Mouse (Mus musculus) megakaryocyte progenitor cell, adult 5-6 weeks (primary cell): ENCODE measurements around the gene Atf7ip2. TPM values are rescaled to one million over a fixed set of nuclear protein-coding genes. Genes with fewer than 3 reads are reported as not detected.
A peak's percentile ranks its signal among the peaks of the same experiment; 100 is the strongest.

Experiments used
- ATAC-seq: replicated peaks from 2 replicates; pipeline ENCODE4 v1.8.0; 2016; ENCODE audit warnings: mild to moderate bottlenecking, moderate TSS enrichment, inconsistent platforms; ENCODE audit not compliant: poor library complexity
- total RNA-seq, 2 experiments: library from RNA; stranded (forward) in 1 of 2; stranded (reverse) in 1 of 2; fragments of 157-497, 149-512 nt in 1 of 2; fragments of 200-1000 nt in 1 of 2; gene quantifications; 2 replicates each; pipeline versions ENCODE4 v1.2.3 to v1.2.4; 2015 to 2017

The Atf7ip2 gene
- total RNA-seq, 2 experiments from 2014 or later: 0.44 TPM; not detected in 1

GRCm38 (mm10) chr16:10288115-10288514 lies 95.6 kb downstream of the Atf7ip2 start:
- ATAC-seq: no peak

GRCm38 (mm10) chr16:10297696-10298644 lies 105.5 kb downstream of the Atf7ip2 start:
- ATAC-seq: no peak

DNA sequence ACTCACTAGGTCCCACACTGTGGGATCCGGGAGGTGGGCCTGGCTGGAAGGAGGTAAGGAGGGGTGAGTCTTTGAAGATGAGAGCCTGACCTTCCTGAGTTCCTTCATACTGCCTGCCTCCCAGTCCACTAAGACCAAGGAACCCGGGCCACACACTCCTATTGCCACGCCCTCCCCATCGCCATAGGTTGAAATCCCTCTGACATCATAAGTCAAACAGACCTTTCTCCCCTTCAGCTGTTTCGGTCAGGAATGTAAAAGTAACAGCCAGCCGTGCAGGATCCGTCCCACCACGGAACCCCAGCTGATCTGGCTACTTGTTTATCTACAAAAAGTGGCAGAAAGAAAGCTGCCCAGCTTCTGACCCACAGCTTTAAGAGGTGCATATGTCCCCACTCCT lies 107.1 kb downstream of the Atf7ip2 start:
- no peak for ATAC-seq

DNA sequence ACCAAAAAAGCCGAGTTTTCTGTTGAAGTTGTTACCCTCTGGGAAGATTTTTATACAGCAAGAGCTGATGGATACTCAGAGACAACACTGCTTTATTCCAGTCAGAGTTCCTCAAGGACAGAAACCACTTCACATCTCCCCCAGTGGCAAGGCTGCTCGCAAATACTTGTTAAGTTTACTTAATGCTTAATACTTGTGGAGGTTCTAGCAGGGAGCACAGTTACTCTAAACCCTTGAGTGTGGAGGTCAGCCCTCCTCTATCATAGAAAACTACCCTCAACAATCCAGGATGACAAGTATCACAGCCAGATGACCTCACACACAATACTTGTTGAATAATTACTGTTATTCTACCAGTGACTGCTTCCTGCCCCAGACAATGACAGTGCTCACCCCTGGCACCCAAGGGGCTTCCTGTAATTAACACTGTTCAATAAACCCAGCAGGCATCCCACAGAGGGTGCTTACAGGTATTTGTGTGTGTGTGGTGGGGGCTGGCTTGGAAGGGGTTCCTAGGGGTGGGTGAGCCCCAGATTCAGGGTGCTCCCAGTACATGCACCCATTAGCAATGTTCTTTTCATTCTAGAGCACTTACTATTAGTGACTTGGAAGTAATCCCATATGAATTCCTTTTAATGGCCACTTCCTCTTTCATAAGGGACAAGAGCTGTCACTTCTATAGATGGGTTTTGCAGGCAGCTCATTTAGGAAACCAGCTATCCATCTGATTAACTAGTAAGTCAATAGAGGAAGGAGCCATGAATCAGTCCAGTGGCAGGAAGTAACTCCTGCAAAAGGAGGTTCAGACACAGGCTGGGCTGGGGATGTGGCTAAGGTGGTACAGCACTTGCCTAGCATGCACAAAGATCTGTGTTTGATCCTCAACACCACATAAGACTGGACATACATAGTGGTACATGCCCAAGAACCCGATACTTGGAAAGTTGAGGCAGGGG lies 108.0 kb downstream of the Atf7ip2 start:
- ATAC-seq: peak; percentile 65

Other genes starting within 250 kb of the Atf7ip2 start
- not detected in 2 replicates for gene Grin2a, start 197.2 kb upstream of the Atf7ip2 start, total RNA-seq (2015)
- not detected in 2 replicates for gene Grin2a, start 197.2 kb upstream of the Atf7ip2 start, total RNA-seq (2017)
- 0.51 and 0.72 TPM in 2 replicates for gene Rpl39l, start 22.5 kb upstream of the Atf7ip2 start, total RNA-seq (2015)
- gene Rpl39l, start 22.5 kb upstream of the Atf7ip2 start, total RNA-seq (2017): not detected in 2 replicates
- not detected in 2 replicates for gene Emp2, start 121.3 kb downstream of the Atf7ip2 start, total RNA-seq (2015)
- 0.07 TPM in 1 of 2 replicates, not detected in the other for gene Emp2, start 121.3 kb downstream of the Atf7ip2 start, total RNA-seq (2017)
- gene Tekt5, start 202.8 kb downstream of the Atf7ip2 start, total RNA-seq (2015): 0.10 TPM in 1 of 2 replicates, not detected in the other
- 0.27 TPM in 1 of 2 replicates, not detected in the other for gene Tekt5, start 202.8 kb downstream of the Atf7ip2 start, total RNA-seq (2017)
- gene Nubp1, start 219.2 kb downstream of the Atf7ip2 start, total RNA-seq (2015): 35.9 and 40.7 TPM in 2 replicates
- gene Nubp1, start 219.2 kb downstream of the Atf7ip2 start, total RNA-seq (2017): 41.5 and 48.7 TPM in 2 replicates